Mouse (Mus musculus): ENCODE data around the gene Mrpl40. TPM values are rescaled to one million over a fixed set of nuclear protein-coding genes. Genes with fewer than 3 reads are reported as not detected.
"Not testable (repeated sequence)": the region's sequence is repeated elsewhere in the genome, so short reads cannot be mapped to it uniquely, and the experiment has no call there.

Gene Mrpl40
- total RNA-seq (2021): 10 to 100 TPM; 34.0 to 34.4 TPM
- long read RNA-seq, experiment 1, transcript Mrpl40-201 (4 exons, 1,280 nt): major isoform, 18 of 21 reads
- long read RNA-seq, experiment 1, partial matches to known transcripts: 0 of 21 reads
- long read RNA-seq, experiment 1, other reads (novel, unspliced or antisense): 3 of 21 reads
- long read RNA-seq, experiment 2, transcript Mrpl40-201 (4 exons, 1,280 nt): major isoform, 10 of 15 reads
- long read RNA-seq, experiment 2, partial matches to known transcripts: 0 of 15 reads
- long read RNA-seq, experiment 2, other reads (novel, unspliced or antisense): 4 of 15 reads

GRCm38 (mm10) chr16:18876442-18877308, at the start of gene Mrpl40, which contains the start of gene Hira:
Mrpl40 (minus strand) TSS chr16:18876862.
Hira (plus strand) TSS chr16:18877037.
- intact Hi-C loops (cut with DNase I): no loop called here
- no peak; the same call in none of the 2 replicates for TF ChIP-seq CTCF (IDR thresholded peaks at IDR 0.05)
- Histone ChIP-seq H3K4me3 (peak within 1 kb of the TSS; percentile 68), H3K27ac (peak within 1 kb of the TSS; percentile 96)
- DNase-seq (ENCODE audit: extremely low spot score in 1 of 2, low spot score in 2 of 2): peak; percentile 94 to 95

- TF ChIP-seq CTCF (IDR thresholded peaks at IDR 0.05): no peak
- intact Hi-C loops (cut with DNase I): no loop called here
- Histone ChIP-seq H3K4me3 (no peak overlapping the region), H3K27ac (no peak overlapping the region)
- DNase-seq (ENCODE audit: extremely low spot score in 1 of 2, low spot score in 2 of 2): no peak
These were observed 45.1 kb upstream of the Mrpl40 start for GRCm38 (mm10) chr16:18921771-18922170.

GRCm38 (mm10) chr16:18916064-18916463, 39.4 kb upstream of the Mrpl40 start:
- intact Hi-C loops (cut with DNase I): no loop called here
- TF ChIP-seq CTCF (IDR thresholded peaks at IDR 0.05): no peak
- Histone ChIP-seq H3K4me3 (no peak overlapping the region), H3K27ac (no peak overlapping the region)
- DNase-seq (ENCODE audit: extremely low spot score in 1 of 2, low spot score in 2 of 2): no peak

GRCm38 (mm10) chr16:18905648-18906047, 29.0 kb upstream of the Mrpl40 start:
- no peak for TF ChIP-seq CTCF (IDR thresholded peaks at IDR 0.05)
- DNase-seq (ENCODE audit: extremely low spot score in 1 of 2, low spot score in 2 of 2): no peak
- H3K4me3 ChIP-seq: no peak overlapping the region
- H3K27ac ChIP-seq: no peak overlapping the region
- intact Hi-C loops (cut with DNase I): no loop called here

- no peak overlapping the region for H3K4me3 ChIP-seq
- intact Hi-C loops (cut with DNase I): no loop called here
- H3K27ac ChIP-seq: no peak overlapping the region
- DNase-seq (ENCODE audit: extremely low spot score in 1 of 2, low spot score in 2 of 2): no peak
- TF ChIP-seq CTCF (IDR thresholded peaks at IDR 0.05): no peak
These were observed 19.8 kb upstream of the Mrpl40 start for GRCm38 (mm10) chr16:18896429-18896828.

GRCm38 (mm10) chr16:18895249-18895648, 18.6 kb upstream of the Mrpl40 start:
- intact Hi-C loops (cut with DNase I): no loop called here
- no peak for DNase-seq (ENCODE audit: extremely low spot score in 1 of 2, low spot score in 2 of 2)
- TF ChIP-seq CTCF (IDR thresholded peaks at IDR 0.05): no peak
- Histone ChIP-seq H3K27ac (no peak overlapping the region), H3K4me3 (no peak overlapping the region)

GRCm38 (mm10) chr16:18893840-18894372, 17.2 kb upstream of the Mrpl40 start:
- no peak for DNase-seq (ENCODE audit: extremely low spot score in 1 of 2, low spot score in 2 of 2)
- Histone ChIP-seq H3K4me3 (no peak overlapping the region), H3K27ac (no peak overlapping the region)
- intact Hi-C loops (cut with DNase I): no loop called here
- no peak for TF ChIP-seq CTCF (IDR thresholded peaks at IDR 0.05)

GRCm38 (mm10) chr16:18884044-18884443, 7.4 kb upstream of the Mrpl40 start:
- H3K27ac ChIP-seq: no peak overlapping the region
- intact Hi-C loops (cut with DNase I): no loop called here
- no peak for DNase-seq (ENCODE audit: extremely low spot score in 1 of 2, low spot score in 2 of 2)
- TF ChIP-seq CTCF (IDR thresholded peaks at IDR 0.05): no peak
- no peak overlapping the region for H3K4me3 ChIP-seq

GRCm38 (mm10) chr16:18878091-18878720, 1.5 kb upstream of the Mrpl40 start:
- Histone ChIP-seq H3K27ac (peak overlapping the region; percentile 86), H3K4me3 (peak overlapping the region; percentile 68)
- TF ChIP-seq CTCF (IDR thresholded peaks at IDR 0.05): no peak; the same call in 1 of the 2 replicates
- intact Hi-C loops (cut with DNase I): no loop called here
- DNase-seq (ENCODE audit: extremely low spot score in 1 of 2, low spot score in 2 of 2): no peak

GRCm38 (mm10) chr16:18877386-18878090, 876 bp upstream of the Mrpl40 start:
- peak; percentile 35 for TF ChIP-seq CTCF (IDR thresholded peaks at IDR 0.05)
- H3K4me3 ChIP-seq: peak overlapping the region; percentile 68
- peak; percentile 49 to 50 for DNase-seq (ENCODE audit: extremely low spot score in 1 of 2, low spot score in 2 of 2)
- H3K27ac ChIP-seq: peak overlapping the region; percentile 86
- intact Hi-C loops (cut with DNase I): no loop called here

GRCm38 (mm10) chr16:18876091-18876441, 596 bp downstream of the Mrpl40 start:
- peak overlapping the region; percentile 96 for H3K27ac ChIP-seq
- H3K4me3 ChIP-seq: peak overlapping the region; percentile 68
- DNase-seq (ENCODE audit: extremely low spot score in 1 of 2, low spot score in 2 of 2): no peak
- TF ChIP-seq CTCF (IDR thresholded peaks at IDR 0.05): no peak
- intact Hi-C loops (cut with DNase I): no loop called here

GRCm38 (mm10) chr16:18870495-18870894, 6.2 kb downstream of the Mrpl40 start:
- intact Hi-C loops (cut with DNase I); DNase-seq (ENCODE audit: extremely low spot score in 1 of 2, low spot score in 2 of 2); H3K27ac ChIP-seq; H3K4me3 ChIP-seq: not testable (repeated sequence)

Measured in left cerebral cortex, adult 2 months (tissue).